Mouse (Mus musculus) cerebellum, adult 2 months (tissue): ENCODE data around the gene Rab12. TPM values are rescaled to one million over a fixed set of nuclear protein-coding genes. Genes with fewer than 3 reads are reported as not detected.

Source experiments
- DNase-seq, 2 experiments: peaks; one replicate each; pipeline ENCODE4 v3.0.0; 2021
- H3K27ac ChIP-seq: fragments of 200-500 bp; 2 replicates; pipeline ENCODE4 v1.5.1; 2012; ENCODE audit warnings: low read length, control low read depth, inconsistent platforms; ENCODE audit not compliant: insufficient read depth
- H3K27me3 ChIP-seq: fragments of 200-500 bp; 2 replicates; pipeline ENCODE4 v1.6.1; 2012; ENCODE audit warnings: inconsistent platforms, mild to moderate bottlenecking, low read length, moderate library complexity; ENCODE audit not compliant: control insufficient read depth, insufficient read depth
- H3K4me1 ChIP-seq: fragments of 200-500 bp; 2 replicates; pipeline ENCODE4 v1.6.1; 2011; ENCODE audit warnings: low read length; ENCODE audit not compliant: control insufficient read depth, insufficient read depth
- H3K4me3 ChIP-seq: fragments of 200-500 bp; replicated peaks from 2 replicates; pipeline ENCODE3; 2011; ENCODE audit warnings: mild to moderate bottlenecking, low read depth, low read length, control low read depth; ENCODE audit not compliant: insufficient read depth
- CTCF ChIP-seq: fragments of 200-500 bp; IDR thresholded peaks from 2 replicates; pipeline ENCODE4 v1.5.1; 2011; ENCODE audit warnings: low read depth, mild to moderate bottlenecking, control low read depth, low read length, moderate library complexity, borderline replicate concordance; ENCODE audit not compliant: insufficient read depth
- POLR2A ChIP-seq: fragments of 200-500 bp; IDR thresholded peaks from 2 replicates; pipeline ENCODE4 v1.6.1; 2011; ENCODE audit warnings: low read length, control low read depth, borderline replicate concordance; ENCODE audit not compliant: insufficient read depth
- WGBS: fragments of 180-500 bp; shearing (Covaris S2); methylation state at CpG from one replicate; pipeline ENCODE4 v1.1.7; 2018; 5-methylcytosine and 5-hydroxymethylcytosine counted together
- polyA plus RNA-seq: library from polyadenylated mRNA; depleted of rRNA; stranded (reverse); fragments of >200 nt; gene quantifications from 2 replicates; pipeline ENCODE4 v1.2.3, GENCODE M21; 2012; rRNA removed

Gene Rab12
- polyA plus RNA-seq = 107 and 110 TPM in 2 replicates

DNA sequence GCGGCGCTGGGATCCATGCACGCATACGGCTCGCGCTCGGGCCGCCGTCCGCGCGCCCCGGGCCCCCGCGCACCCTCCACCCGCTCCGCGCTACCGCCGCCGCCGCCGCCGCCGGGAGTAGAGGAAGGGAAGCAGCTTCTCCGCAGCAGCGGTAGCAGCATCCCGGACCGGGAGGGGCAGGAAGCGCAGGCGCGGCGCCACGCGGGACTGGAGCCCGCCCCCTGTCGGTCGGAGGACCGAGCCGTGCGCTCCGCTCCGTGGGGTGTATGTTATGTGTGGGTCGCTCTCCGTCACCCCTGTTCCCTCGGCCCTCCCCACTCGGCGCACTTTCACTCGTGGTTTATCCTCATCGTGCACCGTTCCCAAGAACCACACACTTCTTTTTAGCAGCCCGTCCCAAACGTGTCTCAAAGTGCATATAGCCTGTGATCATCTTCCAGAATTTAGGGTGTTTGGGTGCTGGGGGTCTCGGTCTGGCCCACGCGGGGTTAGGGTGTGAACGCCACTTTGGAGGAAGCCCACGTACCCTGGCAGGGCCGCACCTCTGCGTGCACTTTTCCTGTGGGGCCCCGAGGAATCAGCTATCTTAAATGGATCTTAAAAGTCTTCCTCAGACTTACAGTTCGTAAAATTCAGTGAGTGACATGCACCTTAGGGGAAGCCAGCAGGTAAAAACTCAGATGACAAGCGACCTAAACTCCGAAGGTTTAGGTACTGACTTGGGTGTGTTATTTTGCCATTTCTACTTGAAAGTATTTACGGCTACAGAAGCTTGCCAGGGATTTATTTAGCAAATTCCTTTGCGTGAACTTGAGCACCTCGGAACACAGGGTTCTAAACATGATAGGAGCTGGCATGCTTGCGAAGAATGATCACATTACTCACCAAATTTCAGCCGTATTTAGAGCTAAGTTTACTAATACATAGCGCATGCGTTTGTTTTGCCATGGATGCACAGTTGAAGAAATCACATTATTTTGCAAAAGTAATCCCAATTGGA lies at the start of gene Rab12:
Rab12 (minus strand) TSS at position 176 of the 1,000 bp plus-strand sequence.
- Histone ChIP-seq H3K27me3 (no peaks in the 10 kb centered on the region), H3K4me3 (peak within 1 kb of the TSS; percentile 81), H3K4me1 (peaks cover 10% of the 10 kb centered on the region), H3K27ac (peak within 1 kb of the TSS; percentile 25)
- WGBS = 7% methylated on average over 71 of the region's 71 CpGs
- peak; percentile 89 to 91 for DNase-seq
- TF ChIP-seq CTCF = peak; percentile 90
- TF ChIP-seq POLR2A = 0 out of 2 replicates have a peak, but pooled peaks have one; percentile 43

DNA sequence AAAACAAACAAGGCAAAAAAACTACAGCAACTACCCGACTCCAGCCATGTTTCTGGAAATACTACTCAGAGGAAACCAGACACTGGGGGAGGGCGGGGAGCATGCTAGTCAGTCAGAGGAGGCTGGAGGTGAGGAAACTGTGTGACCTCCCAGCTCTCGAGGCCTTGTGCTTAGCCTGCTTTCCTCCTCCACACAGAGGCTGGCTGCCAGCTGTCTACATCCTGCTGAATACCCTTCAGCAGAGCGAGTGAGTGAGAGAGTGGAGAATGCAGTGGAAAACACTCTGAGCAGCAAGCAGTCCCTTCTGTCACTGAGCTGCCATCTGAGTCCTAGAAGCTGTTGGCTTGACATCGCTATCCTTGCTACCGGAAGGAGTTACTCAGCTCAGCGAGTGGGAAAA lies 44.7 kb upstream of the Rab12 start:
- Histone ChIP-seq H3K4me3 (no peak overlapping the region), H3K27ac (no peak overlapping the region), H3K4me1 (no peaks in the 10 kb centered on the region), H3K27me3 (no peaks in the 10 kb centered on the region)
- 52% methylated on average over 7 of the region's 7 CpGs for WGBS
- DNase-seq = no peak
- TF ChIP-seq CTCF (no peak), POLR2A (no peak)

DNA sequence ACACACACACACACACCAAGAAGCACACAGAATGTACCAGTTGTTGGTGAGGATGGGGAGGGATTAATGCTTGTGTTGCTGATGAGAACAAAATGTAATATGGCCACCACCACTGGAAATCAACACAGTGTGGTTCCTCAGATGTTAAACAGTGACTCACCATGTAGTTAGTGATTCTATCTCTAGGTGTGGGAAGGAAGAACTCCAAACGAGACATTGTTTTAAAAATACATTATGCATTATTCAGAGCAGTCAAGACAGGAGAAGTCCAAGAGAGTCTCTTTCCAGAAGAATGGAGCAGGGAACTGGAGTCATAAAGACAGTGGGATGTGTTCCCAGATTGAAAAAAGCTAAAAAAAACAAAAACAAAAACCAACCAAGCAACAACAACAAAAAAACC lies 44.0 kb upstream of the Rab12 start:
- Histone ChIP-seq H3K27ac (no peak overlapping the region), H3K4me1 (no peaks in the 10 kb centered on the region), H3K27me3 (no peaks in the 10 kb centered on the region), H3K4me3 (no peak overlapping the region)
- no peak for TF ChIP-seq POLR2A
- DNase-seq = no peak
- WGBS = 63% methylated on average over 1 of the region's 1 CpGs

DNA sequence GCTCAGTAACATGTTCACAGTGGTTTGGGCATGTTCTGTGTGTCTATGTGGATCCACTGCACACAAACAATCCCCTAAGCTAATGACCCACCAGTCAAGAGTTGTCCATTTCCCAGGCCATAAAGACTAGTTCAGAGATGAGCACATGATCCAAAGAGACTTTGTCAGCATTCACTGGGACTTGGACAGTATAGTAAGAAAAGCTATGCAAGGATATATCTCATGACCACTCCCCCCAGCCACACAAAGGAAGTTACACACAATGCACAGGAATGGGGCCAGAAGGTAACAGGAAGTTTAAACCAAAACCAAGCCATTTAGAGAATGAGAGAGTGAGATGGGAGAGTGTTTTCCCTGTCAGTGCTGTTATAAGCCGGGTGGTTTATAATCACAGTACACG lies 41.9 kb upstream of the Rab12 start:
- no peak for DNase-seq
- Histone ChIP-seq H3K4me3 (no peak overlapping the region), H3K4me1 (no peaks in the 10 kb centered on the region), H3K27me3 (no peaks in the 10 kb centered on the region), H3K27ac (no peak overlapping the region)
- WGBS = 86% methylated on average over 2 of the region's 2 CpGs
- TF ChIP-seq POLR2A (no peak), CTCF (no peak)

DNA sequence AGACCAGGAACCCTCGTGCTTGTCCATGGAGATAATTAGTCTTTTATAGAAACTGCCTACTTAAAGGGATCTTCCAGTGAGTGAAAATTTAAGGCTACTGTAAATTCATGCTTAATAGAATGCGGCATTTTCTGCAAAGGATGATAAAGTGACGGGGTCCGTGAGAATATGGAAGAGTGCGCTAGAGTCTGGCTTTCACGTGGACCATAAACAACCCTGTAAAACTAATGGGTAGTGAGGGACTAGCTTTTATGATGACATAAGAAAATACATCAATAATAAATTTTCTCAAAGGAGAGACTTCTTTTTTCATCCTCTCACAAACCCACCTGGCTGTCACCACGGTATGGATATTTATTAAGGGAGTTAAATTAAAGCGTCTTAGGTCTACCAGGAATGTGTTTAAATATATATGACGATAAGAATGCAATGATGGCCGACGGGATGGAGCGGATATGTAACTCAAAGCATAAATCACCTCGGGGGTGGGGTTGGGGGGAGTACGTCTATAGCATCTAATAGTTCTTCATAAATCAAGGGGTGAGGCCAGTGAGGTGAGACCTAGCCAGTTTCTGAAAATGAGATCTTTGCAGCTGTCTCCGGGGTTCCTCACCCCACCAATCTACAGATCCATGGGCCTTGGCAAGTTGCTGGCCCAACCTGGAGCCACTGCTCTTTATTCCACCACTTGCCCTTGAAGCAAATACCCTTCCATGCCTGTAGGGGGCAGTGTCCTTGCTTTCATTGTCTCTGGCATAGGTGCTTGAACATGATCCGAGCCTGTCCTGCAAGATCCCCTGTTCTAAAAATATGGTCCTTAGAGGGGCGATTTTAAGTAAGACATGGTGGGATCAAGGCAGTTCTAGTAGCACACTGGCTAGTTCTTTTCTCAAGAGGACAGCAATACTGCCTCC lies 39.1 kb upstream of the Rab12 start:
- no peak; the same call in 1 of the 2 replicates for TF ChIP-seq CTCF
- TF ChIP-seq POLR2A = no peak
- no peaks in the 10 kb centered on the region for H3K4me1 ChIP-seq
- WGBS = 90% methylated on average over 17 of the region's 17 CpGs
- DNase-seq = no peak
- no peak overlapping the region for H3K4me3 ChIP-seq
- H3K27me3 ChIP-seq = no peaks in the 10 kb centered on the region
- no peak overlapping the region for H3K27ac ChIP-seq

- no peak overlapping the region for H3K4me3 ChIP-seq
- H3K27me3 ChIP-seq = no peaks in the 10 kb centered on the region
- TF ChIP-seq POLR2A = no peak
- TF ChIP-seq CTCF = no peak
- H3K27ac ChIP-seq = no peak overlapping the region
- 50% methylated on average over 4 of the region's 4 CpGs for WGBS
- no peak for DNase-seq
- no peaks in the 10 kb centered on the region for H3K4me1 ChIP-seq
Observed at GRCm38 (mm10) chr17:66552690-66553089, 33.2 kb upstream of the Rab12 start.

- whole genome bisulfite sequencing = 87% methylated on average over 5 of the region's 5 CpGs
- TF ChIP-seq CTCF (no peak), POLR2A (no peak)
- Histone ChIP-seq H3K27me3 (no peaks in the 10 kb centered on the region), H3K4me3 (no peak overlapping the region), H3K4me1 (no peaks in the 10 kb centered on the region), H3K27ac (no peak overlapping the region)
- no peak for DNase-seq
Observed at GRCm38 (mm10) chr17:66550486-66550885, 31.0 kb upstream of the Rab12 start.
